Mouse (Mus musculus): ENCODE measurements at regions not wholly inside any gene's neighbourhood (a gene's known extent, or its start where the extent isn't known, plus 50 kb on each side); places are given as distances from the start of the nearest gene placed in this dataset.

- TF ChIP-seq CTCF (IDR thresholded peaks at IDR 0.05) = no peak
- no peak for TF ChIP-seq POLR2A (IDR thresholded peaks at IDR 0.05; ENCODE audit: insufficient read depth, low read depth, low read length)
Measured at GRCm38 (mm10) chr2:61246691-61247258, 283.8 kb upstream of the Rbms1 start.

Data from heart, adult 2 months (tissue).